Mouse (Mus musculus): ENCODE results near the gene Ces1d.

DNA sequence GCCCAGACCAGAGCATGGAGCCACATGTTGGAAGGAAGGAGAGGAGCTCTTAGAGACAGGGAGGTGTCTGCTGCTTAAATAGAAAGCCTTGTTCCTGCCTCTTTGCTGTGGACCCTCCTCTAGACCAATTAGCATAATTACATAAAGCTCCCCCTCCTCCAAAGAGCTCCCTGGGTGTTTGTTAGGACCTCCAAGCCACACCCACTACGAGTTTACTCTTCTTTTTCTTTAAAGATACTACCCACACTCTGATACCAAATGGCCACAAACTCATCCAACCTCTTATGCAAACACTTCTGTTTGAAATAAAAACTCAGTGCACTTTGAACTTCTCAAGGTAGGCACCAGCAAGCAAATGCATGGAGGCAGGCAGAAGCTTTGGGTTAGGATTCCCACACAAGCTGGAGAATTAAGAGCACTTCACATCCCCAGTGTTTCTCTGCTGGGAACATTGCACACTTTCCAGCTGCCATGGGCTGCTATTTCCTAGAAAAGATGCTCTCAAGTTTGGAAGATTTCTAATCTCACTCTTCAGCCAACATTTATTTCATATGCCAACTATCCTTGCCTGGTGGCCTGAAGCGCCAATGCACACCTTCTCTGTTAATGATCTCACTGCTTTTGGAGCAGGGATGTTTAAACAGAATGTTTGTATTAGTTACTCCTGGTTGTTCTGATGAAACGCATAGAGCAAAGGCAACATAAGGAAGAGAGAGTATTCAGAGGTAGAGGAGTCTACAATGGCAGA lies 66.2 kb downstream of the Ces1d start, which contains the start of gene Ces1c:
- TF ChIP-seq POLR2A (IDR thresholded peaks at IDR 0.05; ENCODE audit: low read depth, low read length) (no peak), CTCF (IDR thresholded peaks at IDR 0.05; ENCODE audit: extremely low read depth, insufficient read length, insufficient replicate concordance, low read depth, low read length) (no peak)
